Mouse (Mus musculus): ENCODE data around the gene Fastkd3.

The Fastkd3 gene

DNA sequence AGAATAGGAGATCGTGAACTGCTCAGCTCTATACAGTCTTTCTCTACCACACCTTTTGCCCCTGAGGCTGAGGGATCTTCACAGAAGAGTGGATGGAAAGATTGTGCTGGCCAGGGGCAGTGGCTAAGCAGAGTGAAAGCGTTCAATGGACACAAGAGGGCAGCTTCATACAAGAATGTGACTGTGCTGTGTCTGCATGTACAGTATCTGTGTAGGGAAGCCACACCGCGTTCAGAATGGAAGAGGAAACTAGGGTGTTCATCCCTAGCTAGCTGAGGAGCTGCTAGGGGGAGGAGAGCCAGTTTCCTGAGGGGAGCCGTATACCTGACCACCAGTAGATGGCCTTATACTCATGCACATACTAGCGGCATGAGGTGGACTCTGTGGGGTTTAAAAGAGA, 40.8 kb downstream of the Fastkd3 start:
- no peak for DNase-seq

DNA sequence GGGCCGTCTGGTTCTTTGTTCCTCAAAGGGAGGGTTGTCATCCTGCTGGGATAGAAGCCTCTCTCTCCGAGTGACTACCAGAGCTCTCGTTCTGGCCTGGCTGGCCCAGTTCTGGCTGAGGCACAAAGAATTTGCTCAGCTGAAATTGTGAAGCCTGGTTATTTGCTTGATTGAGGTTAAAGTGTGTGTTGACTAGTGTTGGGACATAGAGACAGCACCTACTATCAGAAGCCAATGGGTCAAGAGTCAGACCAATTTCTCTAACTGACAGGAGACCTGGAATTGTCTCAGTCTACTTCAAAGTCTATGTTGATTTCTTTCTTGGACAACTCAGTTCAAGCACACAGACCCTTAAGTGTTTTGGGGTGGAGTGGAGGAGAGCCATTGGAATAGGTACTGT, 45.0 kb downstream of the Fastkd3 start:
- no peak for DNase-seq
